Mouse (Mus musculus) MEL (cell line): ENCODE measurements around the gene Stn1. TPM values are rescaled to one million over a fixed set of nuclear protein-coding genes. Genes with fewer than 3 reads are reported as not detected.

Experiments
- DNase-seq: peaks from one replicate; pipeline ENCODE4 v3.0.0; 2011; ENCODE audit warnings: low read depth, low spot score
- H3K27ac ChIP-seq: 2 replicates; pipeline ENCODE4 v1.5.1; 2012; ENCODE audit warnings: low read depth, mild to moderate bottlenecking, control low read depth, low read length, moderate library complexity; ENCODE audit not compliant: control insufficient read depth
- H3K27me3 ChIP-seq, 2 experiments: fragments of 150-350 bp in 1 of 2; sonication (generic) in 1 of 2; 2 replicates each; pipeline ENCODE4 v1.6.1; 2012; ENCODE audit warnings: low read length in 2 of 2, mild to moderate bottlenecking in 2 of 2, improper control_type of control experiment in 1 of 2, moderate library complexity in 1 of 2; ENCODE audit not compliant: insufficient read depth in 2 of 2, control insufficient read depth in 1 of 2
- H3K36me3 ChIP-seq, 2 experiments: 2 replicates each; pipeline ENCODE4 v1.6.1; 2012 to 2014; ENCODE audit warnings: low read length in 2 of 2, improper control_type of control experiment in 1 of 2, inconsistent platforms in 1 of 2, mild to moderate bottlenecking in 1 of 2; ENCODE audit not compliant: insufficient read depth in 2 of 2, control insufficient read depth in 1 of 2
- H3K4me1 ChIP-seq, 2 experiments: fragments of 150-350 bp in 1 of 2; sonication (generic) in 1 of 2; 2 replicates each; pipeline ENCODE4 v1.6.1; 2012; ENCODE audit warnings: low read length in 2 of 2, improper control_type of control experiment in 1 of 2, mild to moderate bottlenecking in 1 of 2; ENCODE audit not compliant: insufficient read depth in 2 of 2, control insufficient read depth in 1 of 2
- H3K4me3 ChIP-seq, 2 experiments: fragments of 150-350 bp in 1 of 2; sonication (generic) in 1 of 2; 2 replicates each; pipeline ENCODE4 v1.5.1; 2012; ENCODE audit warnings: low read depth in 2 of 2, low read length in 2 of 2, mild to moderate bottlenecking in 2 of 2, moderate library complexity in 2 of 2, control low read depth in 1 of 2, improper control_type of control experiment in 1 of 2; ENCODE audit not compliant: control insufficient read depth in 1 of 2, insufficient read depth in 1 of 2
- H3K79me2 ChIP-seq: 2 replicates; pipeline ENCODE4 v1.6.1; 2012; ENCODE audit warnings: mild to moderate bottlenecking, low read length, moderate library complexity; ENCODE audit not compliant: control insufficient read depth, poor library complexity, insufficient read depth
- H3K9ac ChIP-seq: 2 replicates; pipeline ENCODE4 v1.6.1; 2012; ENCODE audit warnings: low read depth, mild to moderate bottlenecking, control low read depth, low read length, moderate library complexity; ENCODE audit not compliant: control insufficient read depth, poor library complexity, severe bottlenecking
- H3K9me3 ChIP-seq: fragments of 150-350 bp; sonication (generic); replicated peaks from 2 replicates; pipeline ENCODE4 v1.6.1; 2012; ENCODE audit warnings: mild to moderate bottlenecking, low read length, improper control_type of control experiment, moderate library complexity; ENCODE audit not compliant: insufficient read depth
- CHD1 ChIP-seq: IDR thresholded peaks from 2 replicates; pipeline ENCODE4 v1.6.1; 2012; ENCODE audit warnings: low read depth, mild to moderate bottlenecking, inconsistent platforms, low read length, improper control_type of control experiment
- CTCF ChIP-seq, 3 experiments: IDR thresholded peaks in 2 of 3; conservative IDR thresholded peaks in 1 of 3; 2 replicates each; pipeline ENCODE4 v1.5.1; 2011 to 2012; ENCODE audit warnings: low read length in 3 of 3, low read depth in 2 of 3, mild to moderate bottlenecking in 2 of 3, improper control_type of control experiment in 1 of 3, inconsistent platforms in 1 of 3, mixed read lengths in 1 of 3, moderate library complexity in 1 of 3; ENCODE audit not compliant: control insufficient read depth in 1 of 3, insufficient read depth in 1 of 3, poor library complexity in 1 of 3, severe bottlenecking in 1 of 3
- EP300 ChIP-seq, 2 experiments: IDR thresholded peaks; 2 replicates each; pipeline ENCODE4 v1.6.1; 2011; ENCODE audit warnings: improper control_type of control experiment in 2 of 2, low read length in 2 of 2, low read depth in 1 of 2, mild to moderate bottlenecking in 1 of 2
- ETS1 ChIP-seq: IDR thresholded peaks from 2 replicates; pipeline ENCODE4 v1.6.1; 2012; ENCODE audit warnings: low read depth, mild to moderate bottlenecking, inconsistent platforms, low read length, improper control_type of control experiment, moderate library complexity
- GABPA ChIP-seq: IDR thresholded peaks from 2 replicates; pipeline ENCODE4 v1.6.1; 2012; ENCODE audit warnings: low read depth, mild to moderate bottlenecking, inconsistent platforms, low read length, improper control_type of control experiment, moderate library complexity
- HCFC1 ChIP-seq: IDR thresholded peaks from 2 replicates; pipeline ENCODE4 v1.6.1; 2012; ENCODE audit warnings: low read depth, mild to moderate bottlenecking, inconsistent platforms, low read length, improper control_type of control experiment, moderate library complexity
- JUND ChIP-seq: IDR thresholded peaks from 2 replicates; pipeline ENCODE4 v1.6.1; 2011; ENCODE audit warnings: low read depth, mild to moderate bottlenecking, improper control_type of control experiment, low read length
- MAX ChIP-seq: IDR thresholded peaks from 2 replicates; pipeline ENCODE4 v1.6.1; 2011; ENCODE audit warnings: low read length, improper control_type of control experiment
- MEF2A ChIP-seq: IDR thresholded peaks from 2 replicates; pipeline ENCODE4 v1.6.1; 2014; ENCODE audit warnings: low read depth, mild to moderate bottlenecking, inconsistent platforms, low read length, improper control_type of control experiment; ENCODE audit not compliant: poor library complexity, insufficient replicate concordance, severe bottlenecking; ENCODE audit errors: extremely low read depth
- MYB ChIP-seq: IDR thresholded peaks from 2 replicates; pipeline ENCODE4 v1.6.1; 2011; ENCODE audit warnings: mild to moderate bottlenecking, low read depth, low read length, improper control_type of control experiment
- NELFE ChIP-seq: IDR thresholded peaks from 2 replicates; pipeline ENCODE4 v1.6.1; 2011; ENCODE audit warnings: low read depth, low read length, improper control_type of control experiment
- NRF1 ChIP-seq: IDR thresholded peaks from 2 replicates; pipeline ENCODE4 v1.6.1; 2014; ENCODE audit warnings: low read depth, mild to moderate bottlenecking, inconsistent platforms, low read length, improper control_type of control experiment, moderate library complexity; ENCODE audit not compliant: poor library complexity, insufficient read depth, severe bottlenecking
- POLR2AphosphoS5 ChIP-seq: IDR thresholded peaks from 2 replicates; pipeline ENCODE4 v1.6.1; 2012; ENCODE audit warnings: low read depth, borderline replicate concordance, mild to moderate bottlenecking, inconsistent platforms, low read length, moderate library complexity, mixed read lengths
- RAD21 ChIP-seq: IDR thresholded peaks from 2 replicates; pipeline ENCODE4 v1.6.1; 2011; ENCODE audit warnings: mild to moderate bottlenecking, low read depth, low read length, improper control_type of control experiment
- SMC3 ChIP-seq: IDR thresholded peaks from 2 replicates; pipeline ENCODE4 v1.6.1; 2011; ENCODE audit warnings: low read depth, low read length, improper control_type of control experiment
- USF2 ChIP-seq, 2 experiments: IDR thresholded peaks; 2 replicates each; pipeline ENCODE4 v1.6.1; 2011 to 2012; ENCODE audit warnings: improper control_type of control experiment in 2 of 2, low read length in 2 of 2, borderline replicate concordance in 1 of 2, inconsistent platforms in 1 of 2, low read depth in 1 of 2, mild to moderate bottlenecking in 1 of 2; ENCODE audit not compliant: insufficient read depth in 1 of 2
- ZC3H11A ChIP-seq: IDR thresholded peaks from 2 replicates; pipeline ENCODE4 v1.6.1; 2012; ENCODE audit warnings: low read depth, mild to moderate bottlenecking, inconsistent platforms, low read length, improper control_type of control experiment
- polyA plus RNA-seq, 2 experiments: library from polyadenylated mRNA; stranded (reverse) in 1 of 2; unstranded in 1 of 2; fragments of >175 nt in 1 of 2; fragments of >200 nt in 1 of 2; gene quantifications; 2 replicates each; pipeline versions ENCODE4 v1.2.1 to v1.2.4; 2012; ENCODE audit warnings: low replicate concordance in 2 of 2, low read depth in 1 of 2; ENCODE audit not compliant: insufficient read length in 2 of 2, insufficient read depth in 1 of 2, missing spikeins in 1 of 2
- total RNA-seq: library from RNA; depleted of rRNA; stranded (reverse); fragments of 300-350 nt; gene quantifications from 2 replicates; pipeline ENCODE4 v1.2.3, GENCODE M21; 2012; rRNA removed

Stn1 gene
- total and polyA plus RNA-seq, 3 experiments = 9.7 to 13.6 TPM; not detected in 1

DNA sequence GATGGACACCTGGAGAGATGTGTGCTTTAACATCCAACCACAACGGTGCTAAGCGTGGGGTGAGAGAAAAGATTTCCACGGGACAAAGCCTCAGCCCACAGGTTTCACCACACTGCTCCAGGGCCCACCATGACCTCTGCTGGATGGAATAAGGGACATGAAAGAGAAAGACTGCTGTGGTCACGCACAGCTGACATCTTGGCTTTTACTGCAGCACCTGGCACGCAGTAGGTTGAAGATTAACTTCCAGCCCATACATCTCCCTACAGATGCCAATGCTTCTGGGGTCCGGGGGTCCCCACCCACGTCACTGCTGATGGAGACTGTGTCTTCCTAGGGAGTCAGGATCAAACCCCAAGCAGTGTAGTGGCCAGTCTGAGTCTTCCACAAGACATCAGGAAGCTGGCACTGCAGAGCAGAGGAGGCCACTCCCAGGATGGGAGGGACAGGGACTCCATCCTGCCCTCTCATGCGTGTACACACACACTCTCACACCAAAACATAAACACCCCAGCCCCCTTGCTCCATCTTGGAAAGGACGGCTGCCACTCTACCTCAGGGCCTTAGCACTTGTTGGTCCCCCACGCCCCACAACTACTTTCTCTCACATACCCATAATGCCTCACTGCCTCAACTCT is 85.7 kb downstream of the Stn1 start:
- H3K4me1 ChIP-seq = no peaks in the 10 kb centered on the region
- no peaks in the 10 kb centered on the region for H3K79me2 ChIP-seq
- no peaks in the 10 kb centered on the region for H3K9me3 ChIP-seq
- H3K9ac ChIP-seq = no peak overlapping the region
- H3K4me3 ChIP-seq = no peak overlapping the region
- H3K27me3 ChIP-seq = 0 out of 4 replicates have a peak, but pooled peaks cover 0 to 2% of the 10 kb centered on the region in 2 experiments
- H3K27ac ChIP-seq = no peak overlapping the region
- DNase-seq = no peak
- TF ChIP-seq ZC3H11A = no peak
- TF ChIP-seq MEF2A = no peak
- no peak for TF ChIP-seq SMC3
- no peak for TF ChIP-seq POLR2AphosphoS5
- no peak for TF ChIP-seq EP300 (IDR thresholded peaks at IDR 0.05; ENCODE audit: low read depth in 1 of 2, low read length in 2 of 2)
- no peak for TF ChIP-seq GABPA
- no peak for TF ChIP-seq CHD1
- no peak for TF ChIP-seq USF2 (IDR thresholded peaks at IDR 0.05; ENCODE audit: borderline replicate concordance in 1 of 2, insufficient read depth in 1 of 2, low read depth in 1 of 2, low read length in 2 of 2)
- TF ChIP-seq RAD21 = no peak
- TF ChIP-seq HCFC1 = no peak
- TF ChIP-seq NELFE = no peak
- no peak for TF ChIP-seq ETS1
- no peak for TF ChIP-seq MYB
- no peak for TF ChIP-seq JUND
- no peak for TF ChIP-seq NRF1
- TF ChIP-seq MAX = no peak
- TF ChIP-seq CTCF (IDR thresholded peaks at IDR 0.05 in 2 of 3, conservative IDR thresholded peaks at IDR 0.05 in 1 of 3; ENCODE audit: control insufficient read depth in 1 of 3, insufficient read depth in 1 of 3, low read depth in 2 of 3, low read length in 3 of 3, poor library complexity in 1 of 3, severe bottlenecking in 1 of 3) = no peak
- no peaks in the 10 kb centered on the region for H3K36me3 ChIP-seq

Other genes with a start within 250 kb of the Stn1 start
- gene Sh3pxd2a, start 73.1 kb downstream of the Stn1 start, total RNA-seq = 3.7 and 3.9 TPM in 2 replicates
- 10 to 100 TPM in 1 of 2 experiments, not detected in 1; 11.3 TPM for gene Sh3pxd2a, start 73.1 kb downstream of the Stn1 start, polyA plus RNA-seq
- gene Slk, start 42.2 kb upstream of the Stn1 start, total RNA-seq = 58.2 and 65.0 TPM in 2 replicates
- 100 to 1,000 TPM in 1 of 2 experiments, 10 to 100 TPM in 1; 88.2 to 103 TPM for gene Slk, start 42.2 kb upstream of the Stn1 start, polyA plus RNA-seq
- 0.04 TPM in 1 of 2 replicates, not detected in the other for gene Col17a1, start 154.6 kb upstream of the Stn1 start, total RNA-seq
- gene Col17a1, start 154.6 kb upstream of the Stn1 start, polyA plus RNA-seq = not detected
- gene Sfr1, start 194.2 kb upstream of the Stn1 start, total RNA-seq = 74.0 and 80.9 TPM in 2 replicates
- 10 to 100 TPM in 1 of 2 experiments, not detected in 1; 91.0 TPM for gene Sfr1, start 194.2 kb upstream of the Stn1 start, polyA plus RNA-seq